Mouse (Mus musculus) embryonic facial prominence, embryonic 10.5 days (tissue): Measurements from ENCODE around the gene Map3k7. TPM values are rescaled to one million over a fixed set of nuclear protein-coding genes. Genes with fewer than 3 reads are reported as not detected.

Experiments
- DNase-seq: peaks from one replicate; pipeline ENCODE4 v3.0.0-alpha.2; 2017; ENCODE audit warnings: low spot score
- H3K27ac ChIP-seq: fragments of 300-500 bp; sonication (generic); replicated peaks from 2 replicates; pipeline ENCODE4 v1.5.1; 2016; ENCODE audit warnings: mild to moderate bottlenecking
- H3K27me3 ChIP-seq: fragments of 300-500 bp; sonication (generic); replicated peaks from 2 replicates; pipeline ENCODE4 v1.6.1; 2016; ENCODE audit warnings: low read depth, mild to moderate bottlenecking; ENCODE audit not compliant: poor library complexity, severe bottlenecking
- H3K36me3 ChIP-seq: fragments of 300-500 bp; sonication (generic); replicated peaks from 2 replicates; pipeline ENCODE4 v1.6.1; 2016; ENCODE audit warnings: mild to moderate bottlenecking, moderate library complexity
- H3K4me1 ChIP-seq: fragments of 300-500 bp; sonication (generic); 2 replicates; pipeline ENCODE4 v1.6.1; 2016
- H3K4me3 ChIP-seq: fragments of 300-500 bp; sonication (generic); 2 replicates; pipeline ENCODE4 v1.5.1; 2016; ENCODE audit warnings: mild to moderate bottlenecking, moderate library complexity
- H3K9me3 ChIP-seq: fragments of 300-500 bp; sonication (generic); 2 replicates; pipeline ENCODE4 v1.6.1; 2016; ENCODE audit warnings: mild to moderate bottlenecking
- WGBS: fragments of 180-500 bp; shearing (Covaris S2); methylation state at CpG from one replicate; pipeline ENCODE4 v1.1.7; 2016; 5-methylcytosine and 5-hydroxymethylcytosine counted together
- polyA plus RNA-seq: library from polyadenylated mRNA; unstranded; fragments of >200 nt; fragmentation: Nextera tagmentation; extraction: Ambion mirVana; gene quantifications from 2 replicates; pipeline ENCODE4 v1.2.1, GENCODE M21; 2016

Gene Map3k7
- polyA plus RNA-seq, 1 experiment from 2014 or later = 44.3 TPM

GRCm38 (mm10) chr4:32045234-32045633 is 81.3 kb downstream of the Map3k7 start:
- H3K9me3 ChIP-seq = no peaks in the 10 kb centered on the region
- H3K27ac ChIP-seq = peak overlapping the region; percentile 40; the same call in 1 of the 2 replicates
- WGBS = 4% methylated on average over 5 of the region's 5 CpGs

GRCm38 (mm10) chr4:32049824-32050223 is 85.9 kb downstream of the Map3k7 start:
- 69% methylated on average over 4 of the region's 4 CpGs for WGBS
- Histone ChIP-seq H3K36me3 (no peaks in the 10 kb centered on the region), H3K27ac (no peak overlapping the region)

More at GRCm38 (mm10) chr4:32045234-32045633, 81.3 kb downstream of the Map3k7 start:
- Histone ChIP-seq H3K36me3 (no peaks in the 10 kb centered on the region), H3K4me3 (no peak overlapping the region), H3K27me3 (no peaks in the 10 kb centered on the region), H3K4me1 (peaks cover 14% of the 10 kb centered on the region)
- peak; percentile 27 for DNase-seq

GRCm38 (mm10) chr4:32053171-32053570 is 89.3 kb downstream of the Map3k7 start:
- Histone ChIP-seq H3K36me3 (no peaks in the 10 kb centered on the region), H3K4me3 (no peak overlapping the region), H3K27me3 (peaks cover 17% of the 10 kb centered on the region), H3K4me1 (peaks cover 16% of the 10 kb centered on the region), H3K9me3 (no peaks in the 10 kb centered on the region), H3K27ac (no peak overlapping the region)
- 94% methylated on average over 14 of the region's 14 CpGs for WGBS
- no peak for DNase-seq

More at GRCm38 (mm10) chr4:32049824-32050223, 85.9 kb downstream of the Map3k7 start:
- H3K27me3 ChIP-seq = peaks cover 10% of the 10 kb centered on the region
- peaks cover 6% of the 10 kb centered on the region for H3K4me1 ChIP-seq
- H3K4me3 ChIP-seq = no peak overlapping the region
- H3K9me3 ChIP-seq = no peaks in the 10 kb centered on the region
- no peak for DNase-seq

GRCm38 (mm10) chr4:32055151-32056052 is 91.5 kb downstream of the Map3k7 start:
- peaks cover 17% of the 10 kb centered on the region for H3K27me3 ChIP-seq
- peak overlapping the region; percentile 57 for H3K4me3 ChIP-seq
- peaks cover 16% of the 10 kb centered on the region for H3K4me1 ChIP-seq
- H3K27ac ChIP-seq = peak overlapping the region; percentile 83
- no peaks in the 10 kb centered on the region for H3K36me3 ChIP-seq
- peak; percentile 84 for DNase-seq
- H3K9me3 ChIP-seq = no peaks in the 10 kb centered on the region
- WGBS = 29% methylated on average over 21 of the region's 21 CpGs

- no peak for DNase-seq
- no peak overlapping the region for H3K4me3 ChIP-seq
- peaks cover 19% of the 10 kb centered on the region for H3K4me1 ChIP-seq
- no peaks in the 10 kb centered on the region for H3K36me3 ChIP-seq
- H3K9me3 ChIP-seq = no peaks in the 10 kb centered on the region
- peaks cover 17% of the 10 kb centered on the region for H3K27me3 ChIP-seq
- no peak overlapping the region for H3K27ac ChIP-seq
- 75% methylated on average over 7 of the region's 7 CpGs for WGBS
Measured at GRCm38 (mm10) chr4:32056441-32056840, 92.5 kb downstream of the Map3k7 start.

GRCm38 (mm10) chr4:32057102-32057501 is 93.2 kb downstream of the Map3k7 start:
- DNase-seq = no peak
- Histone ChIP-seq H3K4me3 (no peak overlapping the region), H3K4me1 (peaks cover 25% of the 10 kb centered on the region), H3K36me3 (no peaks in the 10 kb centered on the region), H3K27ac (no peak overlapping the region), H3K9me3 (no peaks in the 10 kb centered on the region), H3K27me3 (peaks cover 17% of the 10 kb centered on the region)
- WGBS = 52% methylated on average over 5 of the region's 5 CpGs

- Histone ChIP-seq H3K9me3 (no peaks in the 10 kb centered on the region), H3K4me1 (peaks cover 23% of the 10 kb centered on the region), H3K27me3 (0 out of 2 replicates have a peak, but pooled peaks cover 5% of the 10 kb centered on the region), H3K27ac (no peak overlapping the region), H3K36me3 (no peaks in the 10 kb centered on the region), H3K4me3 (no peak overlapping the region)
- 93% methylated on average over 4 of the region's 4 CpGs for WGBS
- no peak for DNase-seq
Measured at GRCm38 (mm10) chr4:32060686-32061085, 96.8 kb downstream of the Map3k7 start.

GRCm38 (mm10) chr4:32062381-32063059 is 98.6 kb downstream of the Map3k7 start:
- no peak overlapping the region for H3K27ac ChIP-seq
- no peaks in the 10 kb centered on the region for H3K9me3 ChIP-seq
- DNase-seq = no peak
- H3K36me3 ChIP-seq = no peaks in the 10 kb centered on the region
- H3K4me1 ChIP-seq = peaks cover 13% of the 10 kb centered on the region
- WGBS = 69% methylated on average over 4 of the region's 4 CpGs
- H3K27me3 ChIP-seq = no peaks in the 10 kb centered on the region
- no peak overlapping the region for H3K4me3 ChIP-seq

- no peak for DNase-seq
Measured at GRCm38 (mm10) chr4:32063291-32063690, 99.4 kb downstream of the Map3k7 start.

More at GRCm38 (mm10) chr4:32063291-32063690, 99.4 kb downstream of the Map3k7 start:
- Histone ChIP-seq H3K36me3 (no peaks in the 10 kb centered on the region), H3K27me3 (no peaks in the 10 kb centered on the region), H3K9me3 (no peaks in the 10 kb centered on the region), H3K27ac (no peak overlapping the region), H3K4me3 (no peak overlapping the region), H3K4me1 (peaks cover 13% of the 10 kb centered on the region)
- 92% methylated on average over 3 of the region's 3 CpGs for WGBS
